Mouse (Mus musculus): ENCODE results near the gene Btbd35f5.
"Not testable (repeated sequence)": the region's sequence is repeated elsewhere in the genome, so short reads cannot be mapped to it uniquely, and the experiment has no call there.

Gene Btbd35f5

GRCm38 (mm10) chrX:32973597-32973996 is at the start of gene Btbd35f5:
TSS of gene Btbd35f5 (plus strand) at chrX:32973897.
- not testable (repeated sequence) for DNase-seq

DNA sequence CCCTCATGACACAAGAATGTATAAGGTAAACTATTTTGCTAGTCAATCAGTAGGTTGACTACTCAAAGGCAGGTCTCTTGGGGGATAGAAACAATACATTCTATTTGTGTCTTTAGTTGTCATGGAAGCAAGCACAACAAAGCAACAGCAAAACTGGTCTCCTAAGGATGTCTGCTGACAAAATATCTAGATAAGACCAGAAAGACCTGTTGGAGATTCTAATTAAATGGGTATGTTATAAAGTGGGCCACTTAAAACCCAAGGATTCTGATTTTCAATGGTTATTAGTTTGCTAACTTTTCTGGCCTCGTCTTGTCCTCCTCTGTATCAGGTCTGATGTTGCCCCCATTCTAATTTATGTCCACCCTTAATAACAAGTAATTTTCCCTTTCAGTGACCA is 32.2 kb upstream of the Btbd35f5 start, which contains the start of gene Gm21789:
Gene Gm21789, plus strand, starts transcription at position 301 of the 400 bp plus-strand sequence.
- not testable (repeated sequence) for DNase-seq

Measured in cerebellum, postnatal 10 days (tissue).